Mouse (Mus musculus) testis, adult 2 months (tissue): ENCODE data around the gene Snrpb.

Experiments
- CTCF ChIP-seq: fragments of 200-500 bp; IDR thresholded peaks from 2 replicates; pipeline ENCODE4 v1.5.1; 2012; ENCODE audit warnings: low read depth, mild to moderate bottlenecking, inconsistent platforms, low read length, moderate library complexity; ENCODE audit not compliant: control insufficient read depth, insufficient read depth, insufficient replicate concordance
- POLR2A ChIP-seq: fragments of 200-500 bp; IDR thresholded peaks from 2 replicates; pipeline ENCODE4 v1.6.1; 2012; ENCODE audit warnings: low read depth, mild to moderate bottlenecking, inconsistent platforms, low read length, moderate library complexity; ENCODE audit not compliant: control insufficient read depth

DNA sequence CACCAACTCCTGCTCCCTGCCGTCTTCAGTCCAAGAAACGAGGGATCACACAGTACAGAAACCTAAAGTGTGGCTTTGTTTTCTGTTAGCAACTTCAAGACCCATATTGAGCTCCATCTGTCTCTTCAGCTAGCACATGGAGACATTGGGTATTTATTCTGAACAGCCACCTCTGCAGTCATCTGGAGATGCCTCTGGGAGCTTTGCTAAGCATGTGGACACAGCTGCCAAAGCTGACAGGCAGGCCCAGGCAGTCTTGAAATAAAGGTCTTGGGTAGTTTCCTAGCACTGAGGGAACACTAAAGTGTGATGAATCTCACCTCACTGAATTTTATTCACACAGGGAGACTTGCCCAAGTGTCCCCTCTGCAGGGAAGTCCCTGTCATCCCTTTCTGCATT is 32.4 kb upstream of the Snrpb start:
- TF ChIP-seq CTCF (no peak), POLR2A (no peak)
